Mouse (Mus musculus): ENCODE measurements at regions not wholly inside any gene's neighbourhood (a gene's known extent, or its start where the extent isn't known, plus 50 kb on each side); places are given as distances from the start of the nearest gene placed in this dataset.

DNA sequence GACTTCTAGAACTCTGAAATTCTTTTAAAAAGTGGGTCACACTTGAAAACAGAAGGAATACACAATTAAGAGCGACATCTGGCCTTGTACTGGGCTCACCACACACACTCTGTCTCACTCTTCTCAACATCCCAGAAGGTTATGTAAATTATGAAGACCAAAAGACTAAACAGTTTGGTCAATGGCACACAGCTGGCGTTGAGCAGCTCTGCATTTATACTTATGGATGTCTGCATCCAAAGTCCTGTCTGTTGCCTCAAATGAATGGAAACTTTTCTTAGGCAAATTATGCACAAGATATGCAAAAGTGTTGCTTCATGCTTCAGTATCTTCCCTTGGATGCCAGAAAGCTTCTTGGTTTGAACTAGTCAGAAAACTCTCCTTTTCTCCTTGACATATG, 323.5 kb downstream of the Ppp3ca start:
- ATAC-seq (ENCODE audit: low TSS enrichment) = peak; percentile 36

DNA sequence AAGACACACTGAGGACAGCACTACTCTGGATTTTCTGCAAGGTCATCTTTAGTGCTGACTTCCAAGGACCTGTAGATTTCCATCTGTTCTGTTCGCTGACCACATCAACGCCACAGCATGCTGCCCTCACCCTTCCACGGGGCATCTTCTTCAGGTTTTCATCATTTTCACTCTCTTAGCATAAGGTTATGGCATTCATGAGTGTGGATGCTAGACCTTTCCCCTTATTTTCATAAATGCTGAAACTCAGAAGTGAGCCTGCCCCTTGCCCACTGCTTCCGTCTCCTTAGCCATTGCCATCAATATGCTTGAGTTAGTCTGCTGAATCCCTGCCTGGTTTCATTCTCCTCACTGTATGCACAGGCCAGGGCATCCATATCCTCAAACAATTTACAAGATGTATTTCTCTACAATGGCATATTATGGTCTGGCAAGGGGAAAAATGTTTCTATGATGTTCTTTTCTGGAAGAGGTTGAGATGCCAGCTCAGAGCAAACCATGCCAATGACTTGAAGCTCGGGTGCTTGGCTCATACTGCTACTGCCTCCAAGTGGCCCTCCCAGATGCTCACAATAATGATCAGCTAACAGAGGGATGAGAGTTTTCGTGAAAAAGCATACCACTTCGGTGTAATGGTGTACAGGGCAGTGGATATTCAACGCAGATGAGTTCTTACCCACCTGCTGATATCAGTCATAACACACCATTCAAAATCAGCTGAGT, 324.6 kb downstream of the Ppp3ca start:
- peak; percentile 61 for ATAC-seq (ENCODE audit: low TSS enrichment)

GRCm38 (mm10) chr3:136995611-136996335, 325.8 kb downstream of the Ppp3ca start:
- peak; percentile 80 for ATAC-seq (ENCODE audit: low TSS enrichment)

DNA sequence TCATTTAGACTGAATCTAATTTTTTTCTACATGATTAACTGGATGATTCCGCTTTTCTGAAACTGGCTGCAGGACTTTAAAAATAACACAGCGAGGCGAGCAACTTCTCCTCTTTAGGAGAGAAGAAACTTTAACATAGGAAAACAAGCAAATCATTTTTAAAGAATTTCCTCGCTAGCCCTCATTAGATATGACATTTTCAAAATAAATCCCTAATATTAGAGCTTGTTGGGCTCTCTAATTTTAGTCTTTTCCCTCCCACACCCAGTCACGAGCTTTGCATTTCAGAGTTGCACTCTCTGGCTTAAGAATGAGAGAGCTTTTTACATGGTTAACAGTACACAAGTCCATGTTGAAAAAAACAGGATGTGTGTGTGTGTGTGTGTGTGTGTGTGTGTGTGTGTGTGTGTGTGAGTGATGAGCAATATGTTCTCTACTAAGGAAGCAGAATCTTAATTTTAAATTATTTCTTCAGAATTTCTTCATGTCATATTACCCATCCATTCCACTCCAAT, 326.5 kb downstream of the Ppp3ca start:
- peak; percentile 11 for ATAC-seq (ENCODE audit: low TSS enrichment)

GRCm38 (mm10) chr3:137011551-137011950, 329.3 kb upstream of the Emcn start:
- ATAC-seq (ENCODE audit: low TSS enrichment) = no peak

- no peak for ATAC-seq (ENCODE audit: low TSS enrichment)
These were observed 326.2 kb upstream of the Emcn start for GRCm38 (mm10) chr3:137014686-137015085.

GRCm38 (mm10) chr3:137015199-137015598, 325.7 kb upstream of the Emcn start:
- no peak for ATAC-seq (ENCODE audit: low TSS enrichment)

DNA sequence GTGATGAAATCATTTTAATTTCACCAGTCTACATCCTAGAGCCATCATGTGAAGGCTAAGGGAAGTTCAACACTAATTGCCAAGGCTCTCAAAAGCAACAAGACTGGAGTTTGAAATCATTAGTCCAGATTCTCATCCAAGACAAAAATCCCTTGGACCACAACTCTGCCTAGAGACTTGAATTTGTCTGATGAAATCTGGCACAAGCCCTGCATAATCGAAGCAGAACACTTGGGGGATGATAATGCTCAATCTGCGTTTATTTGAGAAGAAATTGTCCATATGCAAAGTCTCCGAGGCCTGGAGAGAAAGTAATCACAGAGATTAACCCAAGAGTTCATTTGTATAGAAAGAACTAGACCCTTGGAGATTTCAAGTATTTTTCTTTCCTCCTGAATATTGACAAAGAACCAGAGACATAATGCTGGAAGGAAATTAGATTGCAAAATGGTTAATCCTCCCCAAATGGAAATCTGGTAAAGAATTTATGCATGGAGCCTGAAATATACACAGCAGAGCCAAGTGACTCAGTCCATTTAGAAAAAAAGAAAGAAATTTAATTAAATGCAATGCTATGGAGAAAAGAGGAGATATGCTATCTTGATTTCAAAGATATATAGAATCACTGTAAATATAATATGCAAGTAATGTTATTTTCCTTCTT, 320.8 kb upstream of the Emcn start:
- ATAC-seq (ENCODE audit: low TSS enrichment) = peak; percentile 20; the same call in 1 of the 2 replicates

- ATAC-seq (ENCODE audit: low TSS enrichment) = no peak
These were observed 311.3 kb upstream of the Emcn start for GRCm38 (mm10) chr3:137029546-137029945.

DNA sequence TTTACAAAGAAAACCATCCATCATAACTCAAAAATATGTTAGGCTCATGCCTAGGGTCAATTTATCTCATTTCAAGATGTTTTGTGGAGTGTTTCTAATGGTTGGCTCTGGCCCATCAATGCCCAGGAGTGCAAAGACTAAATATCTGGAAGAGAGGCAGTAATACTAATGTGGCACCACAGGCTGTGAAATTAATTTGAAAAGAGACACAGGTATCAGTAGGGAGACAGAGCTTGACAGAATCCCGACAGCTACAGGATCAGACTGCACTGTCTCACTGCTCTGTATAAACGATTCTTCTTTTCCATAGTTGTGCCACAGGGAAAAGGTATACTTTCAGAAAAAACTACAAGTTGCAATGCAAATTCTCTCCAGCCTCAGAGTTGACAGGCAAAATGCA, 308.1 kb upstream of the Emcn start:
- no peak for ATAC-seq (ENCODE audit: low TSS enrichment)

DNA sequence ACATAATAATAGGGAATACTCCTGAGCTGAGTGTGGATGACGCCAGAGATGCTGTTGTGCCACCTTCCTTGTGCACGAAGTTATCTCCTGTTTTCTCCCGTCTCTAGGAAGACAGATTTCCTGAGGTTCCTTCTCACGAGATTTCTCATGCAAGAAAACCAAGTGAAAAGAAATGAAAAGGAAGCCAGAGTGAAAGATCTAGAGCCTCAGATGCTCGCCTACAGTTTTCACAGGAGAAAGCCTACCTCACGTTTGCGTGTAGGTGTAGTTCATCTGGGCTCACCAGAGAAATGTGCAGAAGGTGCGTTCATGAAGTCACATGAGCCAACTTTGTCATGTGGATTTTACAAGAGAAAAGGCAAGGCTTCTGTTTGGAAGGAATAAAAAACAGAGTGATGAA, 301.2 kb upstream of the Emcn start:
- peak; percentile 86 for ATAC-seq (ENCODE audit: low TSS enrichment)

GRCm38 (mm10) chr3:137056544-137057224, 284.2 kb upstream of the Emcn start:
- ATAC-seq (ENCODE audit: low TSS enrichment) = no peak

DNA sequence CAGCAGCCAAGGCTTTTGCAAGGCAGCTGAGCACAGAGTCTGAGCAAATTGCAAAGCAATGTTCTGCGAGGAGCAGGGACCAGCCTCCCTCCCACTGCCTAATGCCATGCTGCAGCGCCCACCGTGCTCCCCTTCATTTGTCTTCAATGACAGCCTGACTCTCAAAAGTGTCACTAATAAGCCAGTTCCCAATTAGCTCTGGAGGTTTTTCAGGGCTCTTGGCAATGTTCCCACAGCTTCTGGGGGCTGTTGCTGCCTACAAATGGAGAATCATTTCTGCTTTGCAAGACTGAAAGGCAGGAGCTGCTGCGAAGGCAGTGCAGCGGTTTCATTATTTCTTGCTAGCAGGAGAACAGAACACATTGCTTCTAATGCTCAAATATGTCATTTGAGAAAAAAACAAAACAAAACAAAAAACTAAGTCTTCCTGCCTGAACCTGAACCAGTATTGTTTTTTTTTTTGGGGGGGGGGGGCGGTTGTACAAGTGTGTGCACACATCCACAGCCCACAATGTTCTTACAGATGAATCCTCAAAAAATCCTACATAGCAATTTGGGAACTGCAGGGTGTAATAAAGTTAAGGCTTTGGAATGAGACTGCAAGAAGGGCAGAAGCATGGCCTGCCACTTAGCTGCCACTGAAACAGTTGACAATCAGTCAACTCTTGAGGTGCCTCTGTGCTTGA, 283.5 kb upstream of the Emcn start:
- peak; percentile 90 for ATAC-seq (ENCODE audit: low TSS enrichment)

- peak; percentile 14; the same call in 1 of the 2 replicates for ATAC-seq (ENCODE audit: low TSS enrichment)
These were observed 283.0 kb upstream of the Emcn start for GRCm38 (mm10) chr3:137057911-137058260.

DNA sequence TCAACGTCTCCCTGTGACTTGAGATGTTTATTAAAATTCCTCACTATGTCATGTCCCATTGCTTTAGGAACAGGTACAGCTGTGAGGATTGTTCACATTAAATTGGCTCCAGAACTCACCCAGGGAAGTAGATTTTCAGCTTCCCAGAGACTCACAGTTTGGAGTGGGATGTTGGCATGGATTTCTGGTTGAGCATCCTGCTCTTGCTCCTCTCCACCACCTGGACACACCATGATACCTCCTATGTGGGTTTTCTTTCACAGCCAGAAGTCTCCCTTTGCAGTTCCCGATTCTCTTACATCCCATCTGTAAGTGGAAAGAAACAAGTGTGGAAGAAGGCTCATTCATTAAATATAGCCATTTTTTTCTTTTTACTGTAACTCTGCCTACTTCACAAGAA, 278.8 kb upstream of the Emcn start:
- peak; percentile 82 for ATAC-seq (ENCODE audit: low TSS enrichment)

DNA sequence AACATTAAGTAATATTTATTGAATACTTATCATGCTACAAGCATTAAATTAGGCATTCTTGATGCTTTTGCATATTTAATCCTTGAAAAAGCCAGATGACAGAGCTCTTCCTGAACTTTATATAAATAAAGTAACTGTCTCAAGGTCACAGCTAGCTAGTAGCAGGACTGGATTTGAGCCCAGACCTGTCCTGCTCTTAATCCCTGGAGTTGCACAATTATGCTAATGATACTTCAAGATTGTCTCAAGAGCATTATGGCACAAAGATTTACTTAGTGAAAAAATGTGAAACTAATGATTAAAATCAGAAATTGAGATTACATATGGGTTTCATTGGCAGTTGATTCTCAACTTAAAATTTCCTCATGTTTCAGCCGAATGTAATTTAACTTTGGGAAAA, 273.5 kb upstream of the Emcn start:
- no peak for ATAC-seq (ENCODE audit: low TSS enrichment)

- ATAC-seq (ENCODE audit: low TSS enrichment) = peak; percentile 89
These were observed 271.5 kb upstream of the Emcn start for GRCm38 (mm10) chr3:137069334-137069733.

GRCm38 (mm10) chr3:137077718-137078599, 262.9 kb upstream of the Emcn start:
- peak; percentile 44; the same call in 1 of the 2 replicates for ATAC-seq (ENCODE audit: low TSS enrichment)

- peak; percentile 50 for ATAC-seq (ENCODE audit: low TSS enrichment)
These were observed 262.3 kb upstream of the Emcn start for GRCm38 (mm10) chr3:137078600-137078975.

- ATAC-seq (ENCODE audit: low TSS enrichment) = peak; percentile 97
These were observed 254.0 kb upstream of the Emcn start for GRCm38 (mm10) chr3:137086896-137087295.
